Mouse (Mus musculus) neural tube, embryonic 14.5 days (tissue): ENCODE measurements at regions not wholly inside any gene's neighbourhood (a gene's known extent, or its start where the extent isn't known, plus 50 kb on each side); places are given as distances from the start of the nearest gene placed in this dataset.

ENCODE experiments used
- ATAC-seq: fragments of 200-750 bp; cut with Nextera tagmentation; 2 replicates; pipeline ENCODE4 v1.8.0; 2017; ENCODE audit warnings: low read depth, mild to moderate bottlenecking, moderate TSS enrichment, moderate library complexity
- H3K27ac ChIP-seq: fragments of 300-500 bp; sonication (generic); 2 replicates; pipeline ENCODE4 v1.5.1; 2014; ENCODE audit warnings: low read depth, mild to moderate bottlenecking, control low read depth, low read length, moderate library complexity, mixed read lengths
- H3K27me3 ChIP-seq: fragments of 300-500 bp; sonication (generic); 2 replicates; pipeline ENCODE4 v1.6.1; 2014; ENCODE audit warnings: low read length; ENCODE audit not compliant: control insufficient read depth, insufficient read depth
- H3K36me3 ChIP-seq: fragments of 300-500 bp; sonication (generic); 2 replicates; pipeline ENCODE4 v1.6.1; 2014; ENCODE audit warnings: low read length, mixed read lengths; ENCODE audit not compliant: control insufficient read depth, insufficient read depth
- H3K4me1 ChIP-seq: fragments of 300-500 bp; sonication (generic); 2 replicates; pipeline ENCODE4 v1.6.1; 2014; ENCODE audit warnings: low read length; ENCODE audit not compliant: control insufficient read depth, insufficient read depth
- H3K4me2 ChIP-seq: fragments of 300-500 bp; sonication (generic); 2 replicates; pipeline ENCODE4 v1.6.1; 2014; ENCODE audit warnings: mild to moderate bottlenecking, low read depth, low read length, control low read depth
- H3K4me3 ChIP-seq: fragments of 300-500 bp; sonication (generic); 2 replicates; pipeline ENCODE4 v1.5.1; 2014; ENCODE audit warnings: low read depth, low read length, control low read depth, mixed read lengths
- H3K9ac ChIP-seq: fragments of 300-500 bp; sonication (generic); replicated peaks from 2 replicates; pipeline ENCODE4 v1.6.1; 2014; ENCODE audit warnings: low read depth, mild to moderate bottlenecking, control low read depth, low read length, mixed read lengths
- H3K9me3 ChIP-seq: fragments of 300-500 bp; sonication (generic); 2 replicates; pipeline ENCODE4 v1.6.1; 2016; ENCODE audit warnings: low read length; ENCODE audit not compliant: control insufficient read depth
- WGBS: fragments of 180-500 bp; shearing (Covaris S2); extraction: QIAGEN DNeasy Blood & Tissue Kit; methylation state at CpG from one replicate; pipeline ENCODE4 v1.1.7; 2014; 5-methylcytosine and 5-hydroxymethylcytosine counted together

DNA sequence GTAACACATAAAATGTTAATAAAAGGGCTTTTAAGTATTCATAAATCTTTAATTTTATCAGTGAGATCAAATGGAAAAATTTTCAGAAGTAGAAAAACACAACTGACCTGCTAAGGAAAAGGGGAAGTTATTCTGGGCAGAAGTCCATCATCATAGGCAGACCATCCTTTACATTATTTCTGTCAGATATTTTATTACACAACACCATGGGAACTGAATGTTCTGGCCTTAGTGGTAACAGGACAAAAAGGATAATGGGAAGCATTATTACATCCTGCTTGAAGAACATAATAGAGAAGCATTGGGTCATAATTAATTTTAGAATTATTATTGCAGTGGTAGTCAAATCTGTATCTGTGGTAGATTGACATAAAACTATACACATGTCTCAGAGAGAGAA is 603.5 kb upstream of the Gje1 start:
- no peaks in the 10 kb centered on the region for H3K4me1 ChIP-seq
- no peak overlapping the region for H3K4me2 ChIP-seq
- no peaks in the 10 kb centered on the region for H3K27me3 ChIP-seq
- ATAC-seq, result no peak
- no peak overlapping the region for H3K27ac ChIP-seq
- H3K9ac ChIP-seq, result no peak overlapping the region
- H3K4me3 ChIP-seq, result no peak overlapping the region
- H3K9me3 ChIP-seq, result no peaks in the 10 kb centered on the region
- no peaks in the 10 kb centered on the region for H3K36me3 ChIP-seq

DNA sequence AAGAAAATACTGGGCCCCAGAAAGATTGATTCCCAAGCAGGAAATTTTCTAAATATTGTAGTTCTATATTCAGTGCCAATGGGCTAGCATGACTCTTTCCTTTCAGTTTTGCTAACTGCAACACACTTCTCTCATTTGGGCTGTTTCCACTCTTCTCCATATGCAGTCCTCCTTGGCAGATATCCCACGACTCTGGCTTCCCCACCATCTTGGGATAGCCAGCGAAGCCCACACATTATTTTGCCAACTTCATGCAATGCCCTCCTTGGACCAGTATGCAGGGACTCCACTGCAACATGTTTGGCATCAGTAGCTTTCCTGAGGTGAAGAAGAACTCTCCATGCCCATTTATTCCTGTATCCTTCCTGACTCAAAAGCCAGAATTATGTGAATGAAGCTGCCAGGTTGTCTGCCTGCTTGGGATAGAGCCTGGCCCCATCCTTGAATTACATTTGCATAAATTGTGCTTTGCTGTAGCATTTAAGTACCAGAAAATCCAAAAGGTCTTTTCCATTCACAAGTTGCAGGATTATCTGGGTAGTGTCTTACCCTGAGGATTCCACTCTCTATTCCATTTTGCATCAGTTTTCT is 599.1 kb upstream of the Gje1 start:
- no peak for ATAC-seq
- Histone ChIP-seq H3K4me1 (no peaks in the 10 kb centered on the region), H3K9ac (no peak overlapping the region), H3K27me3 (no peaks in the 10 kb centered on the region), H3K27ac (no peak overlapping the region), H3K36me3 (no peaks in the 10 kb centered on the region), H3K9me3 (no peaks in the 10 kb centered on the region), H3K4me3 (no peak overlapping the region), H3K4me2 (no peak overlapping the region)
- 85% methylated on average over 2 of the region's 2 CpGs for WGBS

DNA sequence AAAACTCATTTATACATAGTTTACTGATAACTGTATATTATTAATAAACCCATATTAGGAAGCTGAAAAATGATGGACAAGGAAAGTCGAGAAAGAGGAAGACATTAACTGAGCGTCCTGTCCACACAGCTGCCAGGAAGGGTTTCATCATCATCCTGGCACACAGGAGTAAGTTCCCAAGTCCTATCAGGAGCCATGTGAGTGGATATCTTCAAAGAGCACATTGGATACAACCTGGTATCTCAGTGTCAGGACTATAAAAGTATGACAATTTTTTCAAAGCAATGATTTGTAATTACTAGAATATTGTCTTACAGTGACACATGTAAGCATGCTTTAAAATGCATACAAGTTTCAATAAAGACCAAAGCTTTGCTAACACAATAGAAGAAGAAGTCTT is 592.6 kb upstream of the Gje1 start:
- WGBS, result 82% methylated on average over 2 of the region's 2 CpGs

DNA sequence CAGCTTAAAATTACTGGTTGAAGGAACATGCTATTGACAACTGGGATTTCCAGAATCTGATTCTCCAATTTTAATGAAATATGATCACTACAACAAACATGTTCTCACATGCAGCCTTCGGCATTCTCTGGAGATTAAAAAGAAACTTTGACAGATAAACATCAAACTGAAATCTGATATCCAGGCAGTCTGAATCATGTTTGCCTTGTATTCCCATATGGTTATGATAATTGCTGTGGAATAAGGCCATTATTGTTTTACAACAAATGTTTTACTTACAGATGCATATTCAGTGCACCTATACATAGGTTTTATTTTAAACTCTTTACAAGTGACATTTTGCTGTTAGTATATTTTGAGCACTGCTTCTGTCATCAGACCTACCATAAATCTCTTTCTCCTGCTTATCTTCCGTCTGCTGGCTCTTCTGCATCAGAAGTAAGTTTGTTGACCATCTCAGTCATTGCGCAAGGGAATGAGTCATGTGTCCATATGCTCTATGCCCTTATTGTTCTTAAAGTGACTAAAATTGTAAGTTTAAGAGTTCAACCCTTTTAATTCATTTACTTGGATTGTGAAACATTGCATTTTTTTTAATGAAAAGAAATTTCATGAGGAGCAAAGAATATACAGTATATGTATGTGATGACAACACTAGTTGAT is 587.9 kb upstream of the Gje1 start:
- H3K27me3 ChIP-seq, result no peaks in the 10 kb centered on the region
- no peaks in the 10 kb centered on the region for H3K9me3 ChIP-seq
- no peak overlapping the region for H3K9ac ChIP-seq
- no peaks in the 10 kb centered on the region for H3K4me1 ChIP-seq
- 82% methylated on average over 3 of the region's 3 CpGs for WGBS
- ATAC-seq, result no peak
- no peak overlapping the region for H3K4me3 ChIP-seq
- no peak overlapping the region for H3K27ac ChIP-seq
- no peaks in the 10 kb centered on the region for H3K36me3 ChIP-seq
- H3K4me2 ChIP-seq, result no peak overlapping the region

More for the DNA sequence above, 592.6 kb upstream of the Gje1 start:
- H3K4me2 ChIP-seq, result no peak overlapping the region
- no peaks in the 10 kb centered on the region for H3K4me1 ChIP-seq
- no peaks in the 10 kb centered on the region for H3K9me3 ChIP-seq
- H3K27me3 ChIP-seq, result no peaks in the 10 kb centered on the region
- H3K27ac ChIP-seq, result no peak overlapping the region
- H3K36me3 ChIP-seq, result no peaks in the 10 kb centered on the region
- no peak overlapping the region for H3K4me3 ChIP-seq
- no peak overlapping the region for H3K9ac ChIP-seq
- no peak for ATAC-seq

DNA sequence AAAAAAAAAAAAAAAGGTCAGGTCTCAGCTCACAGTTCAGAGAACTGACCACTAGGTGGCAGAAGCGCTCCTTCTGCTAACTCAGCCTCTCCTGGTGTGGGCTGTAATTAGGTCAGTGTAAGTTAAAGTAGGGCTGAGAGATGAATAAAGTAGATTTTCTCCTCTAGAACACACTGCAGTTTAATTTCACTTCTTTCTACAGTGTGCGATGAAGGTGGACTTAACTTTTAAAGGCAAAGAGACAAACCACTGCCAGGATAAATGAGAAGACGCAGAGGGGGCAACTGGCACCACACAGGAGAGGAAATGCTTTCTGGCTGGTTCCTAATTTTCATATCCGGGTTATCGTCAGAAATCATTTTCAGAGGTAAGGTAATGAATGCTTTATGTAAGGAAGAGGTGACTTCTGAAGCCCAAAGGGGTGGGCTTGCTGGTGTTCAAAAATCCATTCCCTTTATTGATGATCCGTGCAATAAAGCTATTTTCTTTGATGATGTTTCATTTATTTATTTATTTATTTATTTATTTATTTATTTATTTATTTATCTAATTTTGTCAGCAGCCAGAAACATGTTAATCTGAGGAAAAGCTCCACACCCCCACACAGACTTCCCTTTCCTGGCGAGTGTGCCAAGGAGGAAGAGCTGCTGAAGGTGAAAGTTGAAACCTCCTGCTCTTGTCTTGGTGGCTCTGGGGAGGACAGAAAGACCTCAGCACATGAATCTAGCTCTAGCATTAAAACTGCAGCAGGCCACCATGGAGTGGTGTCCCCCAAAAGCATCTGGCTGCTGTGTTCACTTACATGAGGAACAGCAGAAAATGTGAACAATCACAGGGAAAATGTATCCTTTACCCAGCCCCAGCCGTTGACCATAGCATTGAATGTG is 582.4 kb upstream of the Gje1 start:
- no peaks in the 10 kb centered on the region; the same call in 1 of the 2 replicates for H3K4me1 ChIP-seq
- H3K27ac ChIP-seq, result no peak overlapping the region
- no peaks in the 10 kb centered on the region for H3K9me3 ChIP-seq
- no peaks in the 10 kb centered on the region for H3K27me3 ChIP-seq
- 43% methylated on average over 8 of the region's 8 CpGs for WGBS
- no peak overlapping the region; the same call in 1 of the 2 replicates for H3K4me2 ChIP-seq
- ATAC-seq, result peak; percentile 95
- no peaks in the 10 kb centered on the region for H3K36me3 ChIP-seq
- no peak overlapping the region for H3K9ac ChIP-seq
- H3K4me3 ChIP-seq, result no peak overlapping the region

DNA sequence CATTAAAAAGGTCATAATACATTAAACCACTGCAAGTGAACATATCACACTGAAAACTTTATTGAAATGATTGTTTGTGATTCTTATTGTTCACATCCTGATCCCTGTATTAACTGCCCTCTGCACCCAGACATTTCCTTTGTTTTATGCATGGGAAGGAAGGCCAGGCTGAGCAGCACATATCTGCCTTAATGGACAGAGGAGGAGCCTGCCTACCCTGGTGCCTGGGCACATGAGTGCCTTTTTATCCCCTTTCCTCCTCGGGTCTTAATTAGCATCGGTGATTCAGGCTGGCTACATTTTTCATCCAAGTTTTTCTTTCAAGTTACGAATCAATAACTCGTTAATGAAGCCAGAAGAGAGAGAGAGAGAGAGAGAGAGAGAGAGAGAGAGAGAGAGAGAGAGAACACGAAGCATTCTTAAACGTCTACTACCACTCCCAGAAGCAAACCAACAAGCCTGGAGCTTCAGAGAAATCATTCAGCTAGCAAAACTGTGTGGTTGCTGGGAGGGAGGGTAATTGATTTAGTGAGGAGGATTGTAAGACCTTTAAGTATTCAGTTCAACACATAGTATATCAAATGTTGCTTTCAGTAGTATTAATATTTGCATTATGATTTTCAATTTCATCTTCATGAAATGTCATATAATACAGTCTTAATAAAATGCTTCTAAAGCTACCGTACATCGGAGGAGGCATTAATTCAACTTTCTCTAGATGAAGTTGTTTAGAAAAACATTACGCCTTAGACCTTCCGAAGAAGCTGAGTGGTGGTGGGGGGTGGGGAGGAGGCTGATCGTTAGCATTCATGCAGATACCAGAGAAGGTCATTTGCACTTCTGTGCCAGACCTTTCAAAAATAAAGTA is 581.6 kb upstream of the Gje1 start:
- Histone ChIP-seq H3K4me3 (no peak overlapping the region), H3K9ac (no peak overlapping the region), H3K36me3 (no peaks in the 10 kb centered on the region), H3K9me3 (no peaks in the 10 kb centered on the region), H3K4me1 (no peaks in the 10 kb centered on the region; the same call in 1 of the 2 replicates), H3K27ac (no peak overlapping the region), H3K4me2 (no peak overlapping the region; the same call in 1 of the 2 replicates), H3K27me3 (no peaks in the 10 kb centered on the region)
- 38% methylated on average over 11 of the region's 11 CpGs for WGBS
- peak; percentile 50 for ATAC-seq

DNA sequence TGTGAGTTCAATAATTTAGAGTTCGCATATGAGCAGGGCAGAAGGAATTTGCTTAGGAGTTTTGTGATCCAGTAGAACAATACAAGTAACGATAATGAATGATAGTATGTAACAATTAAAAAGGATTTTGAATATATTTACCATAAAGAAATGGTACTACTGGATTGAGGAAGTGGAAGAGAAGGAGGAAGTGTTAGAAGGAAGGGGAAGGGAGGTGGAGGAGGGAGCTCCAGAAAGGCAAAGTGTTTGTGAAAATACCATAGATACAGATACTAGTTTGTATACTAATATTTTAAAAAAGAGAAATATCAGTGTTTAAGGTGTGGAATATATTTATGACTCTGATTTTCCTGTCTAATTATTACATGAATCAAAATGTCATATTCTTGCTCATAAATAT is 579.2 kb upstream of the Gje1 start:
- no peak for ATAC-seq
- no peaks in the 10 kb centered on the region for H3K9me3 ChIP-seq
- WGBS, result 90% methylated on average over 2 of the region's 2 CpGs
- H3K4me1 ChIP-seq, result no peaks in the 10 kb centered on the region; the same call in 1 of the 2 replicates
- H3K27ac ChIP-seq, result no peak overlapping the region
- no peak overlapping the region for H3K9ac ChIP-seq
- no peaks in the 10 kb centered on the region for H3K36me3 ChIP-seq
- H3K4me2 ChIP-seq, result no peak overlapping the region
- H3K4me3 ChIP-seq, result no peak overlapping the region
- H3K27me3 ChIP-seq, result no peaks in the 10 kb centered on the region

DNA sequence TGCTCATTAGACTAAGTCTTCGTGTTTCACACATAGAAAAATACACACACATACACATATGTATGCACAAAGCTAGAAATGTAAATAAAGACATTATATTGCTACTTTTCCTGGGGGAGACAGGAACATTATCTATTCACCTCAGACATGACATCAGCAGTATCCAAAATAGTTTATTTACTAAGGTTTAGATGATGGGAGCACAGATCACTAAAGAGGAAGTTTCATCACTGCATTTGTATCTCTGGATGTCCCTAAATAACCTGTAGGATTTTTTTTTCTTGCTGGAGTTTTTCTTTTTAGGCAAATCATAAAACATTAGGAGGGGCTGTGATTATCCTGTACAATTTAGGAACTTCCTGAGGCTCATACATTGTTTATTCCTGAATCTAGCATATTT is 576.1 kb upstream of the Gje1 start:
- no peaks in the 10 kb centered on the region for H3K9me3 ChIP-seq
- H3K4me3 ChIP-seq, result no peak overlapping the region
- ATAC-seq, result no peak
- H3K36me3 ChIP-seq, result no peaks in the 10 kb centered on the region
- H3K4me2 ChIP-seq, result no peak overlapping the region
- no peaks in the 10 kb centered on the region for H3K4me1 ChIP-seq
- 77% methylated on average over 1 of the region's 1 CpGs for WGBS
- H3K9ac ChIP-seq, result no peak overlapping the region
- no peak overlapping the region for H3K27ac ChIP-seq
- H3K27me3 ChIP-seq, result no peaks in the 10 kb centered on the region
